Mouse (Mus musculus) neural tube, embryonic 13.5 days (tissue): Measurements from ENCODE around the gene Hus1b. TPM values are rescaled to one million over a fixed set of nuclear protein-coding genes. Genes with fewer than 3 reads are reported as not detected.

Source experiments
- ATAC-seq: fragments of 200-750 bp; cut with Nextera tagmentation; 2 replicates; pipeline ENCODE4 v1.8.0; 2017; ENCODE audit warnings: low read depth, mild to moderate bottlenecking, moderate TSS enrichment, moderate library complexity
- H3K27ac ChIP-seq: fragments of 300-500 bp; sonication (generic); replicated peaks from 2 replicates; pipeline ENCODE4 v1.5.1; 2015; ENCODE audit warnings: moderate library complexity, mild to moderate bottlenecking, inconsistent platforms
- H3K27me3 ChIP-seq: fragments of 300-500 bp; sonication (generic); 2 replicates; pipeline ENCODE4 v1.6.1; 2015; ENCODE audit warnings: mild to moderate bottlenecking, inconsistent platforms
- H3K36me3 ChIP-seq: fragments of 300-500 bp; sonication (generic); 2 replicates; pipeline ENCODE4 v1.6.1; 2015; ENCODE audit warnings: mild to moderate bottlenecking, inconsistent platforms
- H3K4me1 ChIP-seq: fragments of 300-500 bp; sonication (generic); replicated peaks from 2 replicates; pipeline ENCODE4 v1.6.1; 2015; ENCODE audit warnings: inconsistent platforms
- H3K4me2 ChIP-seq: fragments of 300-500 bp; sonication (generic); 2 replicates; pipeline ENCODE4 v1.6.1; 2015; ENCODE audit warnings: inconsistent platforms, mild to moderate bottlenecking, moderate library complexity
- H3K4me3 ChIP-seq: fragments of 300-500 bp; sonication (generic); 2 replicates; pipeline ENCODE4 v1.5.1; 2015; ENCODE audit warnings: mild to moderate bottlenecking, inconsistent platforms
- H3K9ac ChIP-seq: fragments of 300-500 bp; sonication (generic); 2 replicates; pipeline ENCODE4 v1.6.1; 2015; ENCODE audit warnings: moderate library complexity, mild to moderate bottlenecking, inconsistent platforms
- H3K9me3 ChIP-seq: fragments of 300-500 bp; sonication (generic); 2 replicates; pipeline ENCODE4 v1.6.1; 2016; ENCODE audit warnings: inconsistent platforms
- WGBS: fragments of 180-500 bp; shearing (Covaris S2); methylation state at CpG from one replicate; pipeline ENCODE4 v1.1.7; 2015; 5-methylcytosine and 5-hydroxymethylcytosine counted together
- polyA plus RNA-seq: library from polyadenylated mRNA; unstranded; fragments of >200 nt; fragmentation: Nextera tagmentation; extraction: Ambion mirVana; gene quantifications from 2 replicates; pipeline ENCODE4 v1.2.1, GENCODE M21; 2015

The Hus1b gene
- polyA plus RNA-seq, result not detected in 2 replicates

DNA sequence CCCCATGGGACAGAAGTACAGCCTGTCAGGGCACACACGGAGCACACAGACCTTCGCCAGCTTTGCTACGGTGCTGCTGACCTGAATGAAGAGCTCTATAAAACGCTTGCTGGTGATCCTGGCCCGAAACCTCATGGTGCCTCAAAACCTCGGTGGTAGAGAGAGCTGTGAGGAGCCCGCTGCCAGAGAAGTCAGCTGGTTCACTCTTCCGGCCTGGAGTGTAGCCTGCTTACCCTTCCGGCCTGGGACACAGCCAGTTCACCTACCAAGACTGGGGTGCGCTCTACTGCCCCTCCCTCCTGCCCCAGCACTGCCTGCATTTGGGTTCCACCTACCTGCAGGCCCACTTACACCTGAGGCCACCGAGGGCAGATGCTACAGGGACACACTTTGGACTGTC lies at the start of gene Hus1b:
TSS of gene Hus1b (minus strand) at position 220 of the 400 bp plus-strand sequence.
- Histone ChIP-seq H3K4me3 (no peak within 1 kb of the TSS), H3K36me3 (no peaks in the 10 kb centered on the region), H3K9me3 (no peaks in the 10 kb centered on the region), H3K4me1 (no peaks in the 10 kb centered on the region), H3K9ac (no peak within 1 kb of the TSS), H3K4me2 (no peak within 1 kb of the TSS), H3K27me3 (no peaks in the 10 kb centered on the region), H3K27ac (no peak within 1 kb of the TSS)
- ATAC-seq, result no peak
- 92% methylated on average over 11 of the region's 11 CpGs for WGBS

- Histone ChIP-seq H3K36me3 (no peaks in the 10 kb centered on the region), H3K4me1 (no peaks in the 10 kb centered on the region), H3K9ac (no peak overlapping the region), H3K9me3 (no peaks in the 10 kb centered on the region), H3K27ac (no peak overlapping the region), H3K27me3 (no peaks in the 10 kb centered on the region), H3K4me3 (no peak overlapping the region), H3K4me2 (no peak overlapping the region)
- no peak for ATAC-seq
- WGBS, result 74% methylated on average over 6 of the region's 6 CpGs
Measured at GRCm38 (mm10) chr13:30994249-30994858, 46.8 kb upstream of the Hus1b start.

DNA sequence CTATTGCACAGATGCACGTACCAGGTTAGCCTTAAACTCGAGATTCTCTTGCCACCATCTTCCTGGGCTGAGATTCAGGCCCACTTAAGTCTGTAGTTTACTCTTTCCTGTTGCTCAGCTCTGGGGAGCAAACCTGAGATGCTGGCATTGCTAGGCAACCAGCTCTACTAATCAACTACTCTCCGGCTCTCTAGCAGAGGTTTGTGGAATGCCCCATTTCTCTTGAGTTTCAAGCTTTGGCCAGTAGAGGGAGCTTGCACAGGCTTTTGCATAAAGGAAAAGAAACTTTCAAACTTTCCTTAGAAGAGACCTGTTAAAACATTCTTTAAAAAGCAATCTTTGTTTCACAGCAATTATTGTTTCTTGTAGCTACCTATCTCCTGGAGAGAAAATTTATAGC lies 46.3 kb upstream of the Hus1b start:
- ATAC-seq, result 0 out of 2 replicates have a peak, but pooled peaks have one; percentile 53
- Histone ChIP-seq H3K27ac (no peak overlapping the region), H3K9ac (no peak overlapping the region), H3K27me3 (no peaks in the 10 kb centered on the region), H3K4me2 (no peak overlapping the region), H3K9me3 (no peaks in the 10 kb centered on the region), H3K36me3 (no peaks in the 10 kb centered on the region), H3K4me1 (no peaks in the 10 kb centered on the region), H3K4me3 (no peak overlapping the region)
- 28% methylated on average over 3 of the region's 3 CpGs for WGBS

GRCm38 (mm10) chr13:30990233-30990632 lies 42.7 kb upstream of the Hus1b start:
- Histone ChIP-seq H3K27me3 (peaks cover 15% of the 10 kb centered on the region), H3K9me3 (no peaks in the 10 kb centered on the region), H3K36me3 (no peaks in the 10 kb centered on the region), H3K4me3 (no peak overlapping the region), H3K4me1 (peaks cover 14% of the 10 kb centered on the region; the same call in 1 of the 2 replicates), H3K4me2 (no peak overlapping the region), H3K27ac (no peak overlapping the region), H3K9ac (no peak overlapping the region)
- ATAC-seq, result no peak
- WGBS, result 83% methylated on average over 9 of the region's 9 CpGs

GRCm38 (mm10) chr13:30989710-30990109 lies 42.2 kb upstream of the Hus1b start:
- 87% methylated on average over 10 of the region's 10 CpGs for WGBS
- Histone ChIP-seq H3K9me3 (no peaks in the 10 kb centered on the region), H3K9ac (no peak overlapping the region), H3K27me3 (peaks cover 19% of the 10 kb centered on the region), H3K4me2 (no peak overlapping the region), H3K27ac (no peak overlapping the region), H3K36me3 (no peaks in the 10 kb centered on the region), H3K4me1 (peaks cover 20% of the 10 kb centered on the region; the same call in 1 of the 2 replicates), H3K4me3 (no peak overlapping the region)
- no peak for ATAC-seq

DNA sequence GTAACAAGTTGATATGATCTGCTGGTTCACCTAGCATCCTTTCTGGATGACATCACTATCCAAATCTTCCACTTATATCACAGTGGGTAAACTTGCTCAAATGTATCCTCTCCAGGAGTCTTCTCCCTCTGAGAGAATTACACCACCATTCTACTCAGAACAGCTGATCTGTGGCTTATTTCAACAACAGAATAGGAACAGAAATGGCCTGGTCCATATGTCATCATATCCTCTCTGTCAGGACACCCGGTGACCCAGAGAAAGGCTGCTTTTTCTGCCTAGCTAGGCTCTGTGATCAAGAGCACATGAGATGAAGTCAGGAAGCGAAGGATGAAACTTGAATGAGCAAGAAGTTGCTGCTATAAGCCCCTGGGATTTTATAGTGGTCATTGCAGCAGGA lies 40.1 kb upstream of the Hus1b start:
- Histone ChIP-seq H3K4me1 (peaks cover 20% of the 10 kb centered on the region; the same call in 1 of the 2 replicates), H3K27ac (no peak overlapping the region), H3K27me3 (peaks cover 20% of the 10 kb centered on the region), H3K36me3 (no peaks in the 10 kb centered on the region), H3K9me3 (no peaks in the 10 kb centered on the region), H3K9ac (no peak overlapping the region), H3K4me2 (no peak overlapping the region), H3K4me3 (no peak overlapping the region)
- no peak for ATAC-seq
- WGBS, result 80% methylated on average over 2 of the region's 2 CpGs

DNA sequence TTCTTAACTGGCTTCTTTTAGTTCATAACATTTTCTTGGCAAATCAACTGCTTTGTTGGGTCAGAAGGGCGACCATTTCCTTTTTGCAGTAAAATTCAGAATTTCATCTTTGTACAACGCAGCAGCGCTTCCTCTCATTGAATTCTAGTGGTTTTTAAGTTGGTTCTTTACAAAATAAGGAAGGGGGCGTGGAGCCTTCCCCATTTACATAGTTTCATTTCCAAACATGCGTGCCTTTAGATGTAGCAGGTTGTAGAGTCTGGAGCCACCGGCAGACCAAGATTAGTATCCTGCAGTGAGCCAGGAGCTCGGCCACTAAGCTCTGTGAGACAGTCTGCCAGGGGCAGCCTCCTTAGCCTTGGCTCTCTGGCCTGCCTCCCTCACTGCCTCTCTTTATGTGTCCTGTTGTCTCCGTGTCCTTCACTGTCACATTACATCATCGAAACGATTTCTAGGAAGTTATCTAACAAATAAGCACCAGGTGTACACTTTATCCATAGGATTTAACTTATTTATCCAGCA lies 39.4 kb upstream of the Hus1b start:
- H3K4me2 ChIP-seq, result no peak overlapping the region
- no peaks in the 10 kb centered on the region for H3K9me3 ChIP-seq
- WGBS, result 75% methylated on average over 10 of the region's 10 CpGs
- no peak overlapping the region for H3K4me3 ChIP-seq
- H3K27me3 ChIP-seq, result peaks cover 20% of the 10 kb centered on the region
- H3K4me1 ChIP-seq, result peaks cover 20% of the 10 kb centered on the region; the same call in 1 of the 2 replicates
- no peak for ATAC-seq
- no peak overlapping the region for H3K27ac ChIP-seq
- H3K9ac ChIP-seq, result no peak overlapping the region
- no peaks in the 10 kb centered on the region for H3K36me3 ChIP-seq

DNA sequence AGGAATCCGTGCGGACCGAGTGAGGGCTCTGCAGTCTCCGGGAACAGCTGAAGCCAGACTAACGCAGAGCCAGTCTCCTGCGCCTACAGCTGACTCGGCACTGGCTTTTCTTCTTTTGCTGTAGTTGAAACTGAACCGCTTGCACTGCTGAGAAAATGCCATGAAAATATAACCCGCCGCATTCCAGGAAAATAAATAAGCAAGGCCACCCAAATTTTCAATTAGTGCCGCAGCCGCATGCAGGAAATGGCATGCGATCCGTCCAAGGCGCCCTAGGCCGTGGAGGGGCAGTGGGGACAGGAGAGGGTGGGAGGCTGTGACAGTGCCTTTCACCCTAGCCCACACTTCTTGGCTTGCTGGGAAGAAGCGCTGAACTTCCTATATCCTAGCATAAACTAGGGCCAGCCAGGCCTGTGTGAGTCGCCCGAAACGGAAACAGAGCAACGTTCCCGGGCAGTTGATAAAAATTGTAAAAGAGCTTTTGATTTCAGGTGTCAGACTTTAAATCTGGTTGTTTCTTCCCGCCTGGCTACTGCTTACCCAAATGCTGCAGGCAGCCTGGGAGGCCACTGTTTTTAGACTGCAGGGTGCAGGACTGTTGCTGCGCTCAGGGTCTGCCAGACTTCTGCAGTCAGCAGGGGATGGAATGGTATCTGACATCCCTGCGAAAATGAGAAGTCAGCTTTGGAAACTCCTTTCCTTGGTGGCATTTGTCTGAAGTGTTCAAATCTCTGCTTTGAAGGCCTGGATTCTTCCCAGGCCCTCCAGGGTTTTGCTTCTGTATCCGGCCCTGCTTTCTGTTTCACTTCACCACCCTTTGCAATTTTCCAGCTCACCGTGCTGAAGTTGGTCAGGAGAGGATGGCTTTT lies 38.3 kb upstream of the Hus1b start:
- ATAC-seq, result peak; percentile 71; the same call in 1 of the 2 replicates
- Histone ChIP-seq H3K9ac (peak overlapping the region; percentile 31), H3K4me1 (peaks cover 20% of the 10 kb centered on the region; the same call in 1 of the 2 replicates), H3K4me2 (peak overlapping the region; percentile 59), H3K27ac (0 out of 2 replicates have a peak overlapping the region, but pooled peaks have one; percentile 20), H3K27me3 (peaks cover 20% of the 10 kb centered on the region), H3K4me3 (peak overlapping the region; percentile 30), H3K36me3 (no peaks in the 10 kb centered on the region), H3K9me3 (no peaks in the 10 kb centered on the region)
- 21% methylated on average over 27 of the region's 27 CpGs for WGBS

GRCm38 (mm10) chr13:30985275-30985597 lies 37.7 kb upstream of the Hus1b start:
- Histone ChIP-seq H3K4me3 (peak overlapping the region; percentile 30), H3K4me1 (peaks cover 20% of the 10 kb centered on the region; the same call in 1 of the 2 replicates), H3K27me3 (peaks cover 20% of the 10 kb centered on the region), H3K9me3 (no peaks in the 10 kb centered on the region), H3K27ac (no peak overlapping the region), H3K4me2 (peak overlapping the region; percentile 59), H3K9ac (peak overlapping the region; percentile 31), H3K36me3 (no peaks in the 10 kb centered on the region)
- ATAC-seq, result no peak
- 22% methylated on average over 13 of the region's 13 CpGs for WGBS

GRCm38 (mm10) chr13:30981666-30982065 lies 34.1 kb upstream of the Hus1b start:
- peaks cover 7% of the 10 kb centered on the region; the same call in 1 of the 2 replicates for H3K27me3 ChIP-seq
- no peak overlapping the region for H3K4me3 ChIP-seq
- no peak overlapping the region for H3K27ac ChIP-seq
- no peak overlapping the region for H3K9ac ChIP-seq
- H3K4me1 ChIP-seq, result peaks cover 19% of the 10 kb centered on the region; the same call in 1 of the 2 replicates
- no peak overlapping the region for H3K4me2 ChIP-seq
- no peak for ATAC-seq
- no peaks in the 10 kb centered on the region for H3K36me3 ChIP-seq
- no peaks in the 10 kb centered on the region for H3K9me3 ChIP-seq
- WGBS, result 59% methylated on average over 1 of the region's 1 CpGs

DNA sequence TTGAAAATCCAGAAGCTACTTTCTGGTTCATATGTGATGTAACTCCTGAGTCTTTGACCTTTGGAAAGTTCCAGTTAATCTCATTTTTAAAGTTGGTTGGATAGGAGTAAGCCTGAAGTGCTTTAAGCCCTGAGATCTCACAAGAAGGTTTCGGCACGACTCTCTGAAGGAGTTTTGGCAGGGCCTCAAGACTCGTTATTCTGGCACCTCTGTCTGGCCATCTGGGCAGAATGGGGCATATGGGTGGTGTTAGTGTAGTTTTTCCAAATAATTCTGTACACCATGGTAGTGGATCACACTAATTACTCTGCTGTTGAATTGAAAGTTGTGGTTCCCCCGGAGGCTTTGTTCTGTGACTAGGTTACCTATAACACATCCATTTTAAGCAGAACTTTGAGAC lies 30.7 kb upstream of the Hus1b start:
- H3K9ac ChIP-seq, result no peak overlapping the region
- H3K4me1 ChIP-seq, result peaks cover 5% of the 10 kb centered on the region
- H3K4me2 ChIP-seq, result no peak overlapping the region
- no peak overlapping the region for H3K27ac ChIP-seq
- H3K27me3 ChIP-seq, result no peaks in the 10 kb centered on the region
- no peaks in the 10 kb centered on the region for H3K9me3 ChIP-seq
- WGBS, result 71% methylated on average over 4 of the region's 4 CpGs
- ATAC-seq, result no peak
- H3K4me3 ChIP-seq, result no peak overlapping the region
- no peaks in the 10 kb centered on the region for H3K36me3 ChIP-seq

DNA sequence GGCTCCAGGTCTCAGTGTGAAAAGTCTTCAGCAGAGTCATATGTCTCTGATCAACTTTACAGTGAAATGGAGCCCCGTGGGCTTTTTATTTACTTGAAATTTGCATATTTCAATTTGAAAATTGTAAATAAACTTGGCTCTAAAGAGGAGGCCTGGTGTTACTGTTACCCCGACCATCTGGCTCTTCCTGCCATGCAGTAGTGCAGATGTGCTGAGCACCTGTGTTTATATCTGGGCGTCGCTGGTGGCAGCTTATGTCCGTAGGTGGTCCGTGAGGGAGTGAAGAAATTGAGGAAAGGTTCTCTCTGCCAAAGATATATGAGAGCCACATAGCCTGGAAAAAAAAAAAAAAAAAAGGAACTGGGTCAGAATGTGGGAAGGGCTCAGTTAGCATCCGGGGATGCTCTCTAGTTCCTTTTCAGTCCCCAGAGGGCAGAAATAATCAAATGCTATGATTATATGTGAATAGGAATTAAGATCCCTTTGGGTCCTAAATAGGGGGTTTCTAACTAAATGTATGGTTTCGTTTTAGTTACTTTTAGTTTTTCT lies 29.1 kb upstream of the Hus1b start:
- H3K4me3 ChIP-seq, result no peak overlapping the region
- no peaks in the 10 kb centered on the region for H3K36me3 ChIP-seq
- H3K9ac ChIP-seq, result no peak overlapping the region
- ATAC-seq, result no peak
- H3K4me2 ChIP-seq, result no peak overlapping the region
- H3K27ac ChIP-seq, result no peak overlapping the region
- WGBS, result 64% methylated on average over 8 of the region's 8 CpGs
- H3K4me1 ChIP-seq, result peaks cover 14% of the 10 kb centered on the region
- H3K27me3 ChIP-seq, result no peaks in the 10 kb centered on the region
- no peaks in the 10 kb centered on the region for H3K9me3 ChIP-seq
